Mouse (Mus musculus): ENCODE data around the gene Slc23a3.

Gene Slc23a3

GRCm38 (mm10) chr1:75133421-75134207 lies at the start of gene Slc23a3:
Gene Slc23a3 (minus strand): TSS chr1:75133890.
- no peak for DNase-seq

GRCm38 (mm10) chr1:75182160-75182559 lies 48.5 kb upstream of the Slc23a3 start:
- DNase-seq, result no peak

- no peak for DNase-seq
Measured at GRCm38 (mm10) chr1:75181377-75181870, 47.7 kb upstream of the Slc23a3 start.

- no peak for DNase-seq
Measured at GRCm38 (mm10) chr1:75180741-75181140, 47.1 kb upstream of the Slc23a3 start.

GRCm38 (mm10) chr1:75180105-75180590 lies 46.5 kb upstream of the Slc23a3 start, which contains the start of gene Abcb6:
Gene Abcb6 (minus strand): TSS chr1:75180392.
- peak; percentile 88 to 92 for DNase-seq

GRCm38 (mm10) chr1:75179334-75180104 lies 45.8 kb upstream of the Slc23a3 start:
- no peak for DNase-seq

- DNase-seq, result peak; percentile 97 to 98
Measured at GRCm38 (mm10) chr1:75168472-75169464, 35.1 kb upstream of the Slc23a3 start, which contains the start of gene Zfand2b. Gene Zfand2b (plus strand): TSS chr1:75168646.

GRCm38 (mm10) chr1:75168093-75168471 lies 34.4 kb upstream of the Slc23a3 start:
- DNase-seq, result no peak

GRCm38 (mm10) chr1:75160256-75160617 lies 26.5 kb upstream of the Slc23a3 start:
- no peak for DNase-seq

GRCm38 (mm10) chr1:75159540-75160255 lies 26.0 kb upstream of the Slc23a3 start:
- no peak for DNase-seq

- no peak for DNase-seq
Measured at GRCm38 (mm10) chr1:75158990-75159389, 25.3 kb upstream of the Slc23a3 start.

GRCm38 (mm10) chr1:75155837-75156236 lies 22.1 kb upstream of the Slc23a3 start:
- DNase-seq, result no peak

GRCm38 (mm10) chr1:75148727-75149126 lies 15.0 kb upstream of the Slc23a3 start:
- DNase-seq, result no peak

- no peak for DNase-seq
Measured at GRCm38 (mm10) chr1:75147411-75148135, 13.9 kb upstream of the Slc23a3 start.

GRCm38 (mm10) chr1:75145589-75145988 lies 11.9 kb upstream of the Slc23a3 start:
- DNase-seq, result no peak

GRCm38 (mm10) chr1:75142301-75143261 lies 8.9 kb upstream of the Slc23a3 start, which contains the start of the genes Cnppd1 and Retreg2:
Gene Cnppd1 (minus strand): TSS chr1:75142711.
Gene Retreg2 (plus strand): TSS chr1:75142778.
- DNase-seq, result peak; percentile 96 to 97

GRCm38 (mm10) chr1:75141486-75142190 lies 7.9 kb upstream of the Slc23a3 start:
- DNase-seq, result peak; percentile 81 to 85

GRCm38 (mm10) chr1:75140601-75141190 lies 7.0 kb upstream of the Slc23a3 start:
- DNase-seq, result peak in 1 of 2 experiments; percentile 13
